Mouse (Mus musculus) ES-Bruce4 (cell line): ENCODE results near the gene Sgip1. TPM values are rescaled to one million over a fixed set of nuclear protein-coding genes. Genes with fewer than 3 reads are reported as not detected.

Experiments used
- H3K27ac ChIP-seq: 2 replicates; pipeline ENCODE4 v1.5.1; 2012; ENCODE audit warnings: low read length, inconsistent platforms; ENCODE audit not compliant: insufficient read depth
- H3K27me3 ChIP-seq: 2 replicates; pipeline ENCODE4 v1.6.1; 2012; ENCODE audit warnings: mild to moderate bottlenecking, low read length, inconsistent platforms; ENCODE audit not compliant: control insufficient read depth, poor library complexity, insufficient read depth, severe bottlenecking
- H3K36me3 ChIP-seq: 2 replicates; pipeline ENCODE4 v1.6.1; 2012; ENCODE audit warnings: inconsistent platforms, mild to moderate bottlenecking, low read length, moderate library complexity; ENCODE audit not compliant: control insufficient read depth, poor library complexity, insufficient read depth, severe bottlenecking
- H3K4me1 ChIP-seq: one replicate; pipeline ENCODE4 v1.8.1; 2011; ENCODE audit warnings: low read length; ENCODE audit not compliant: control insufficient read depth, insufficient read depth
- H3K4me3 ChIP-seq: 2 replicates; pipeline ENCODE4 v1.5.1; 2011; ENCODE audit warnings: low read depth, mild to moderate bottlenecking, low read length
- H3K9ac ChIP-seq: 2 replicates; pipeline ENCODE4 v1.6.1; 2012; ENCODE audit warnings: low read depth, mild to moderate bottlenecking, inconsistent platforms; ENCODE audit not compliant: poor library complexity, severe bottlenecking
- H3K9me3 ChIP-seq: replicated peaks from 2 replicates; pipeline ENCODE4 v1.6.1; 2012; ENCODE audit warnings: mild to moderate bottlenecking, low read length, inconsistent platforms; ENCODE audit not compliant: control insufficient read depth, poor library complexity, insufficient read depth, severe bottlenecking
- CTCF ChIP-seq: IDR thresholded peaks from one replicate; pipeline ENCODE4 v1.8.1; 2011; ENCODE audit warnings: low read depth, low read length
- EP300 ChIP-seq: IDR thresholded peaks from 2 replicates; pipeline ENCODE4 v1.6.1; 2011; ENCODE audit warnings: low read depth, low read length; ENCODE audit not compliant: insufficient read depth
- POLR2A ChIP-seq: IDR thresholded peaks from one replicate; pipeline ENCODE4 v1.8.1; 2011; ENCODE audit warnings: low read length; ENCODE audit not compliant: insufficient read depth
- polyA plus RNA-seq: library from polyadenylated mRNA; stranded (reverse); fragments of >200 nt; gene quantifications from 2 replicates; pipeline ENCODE4 v1.2.4, GENCODE M21; 2011; ENCODE audit warnings: low read depth; ENCODE audit not compliant: missing spikeins, insufficient read depth, insufficient read length

The Sgip1 gene
- polyA plus RNA-seq, 1 experiment = 2.9 TPM

GRCm38 (mm10) chr4:103010734-103011133, 269.6 kb downstream of the Sgip1 start:
- no peak overlapping the region for H3K27ac ChIP-seq
- H3K9me3 ChIP-seq = no peaks in the 10 kb centered on the region
- no peak overlapping the region for H3K4me3 ChIP-seq
- no peaks in the 10 kb centered on the region for H3K4me1 ChIP-seq
- H3K27me3 ChIP-seq = no peaks in the 10 kb centered on the region
- H3K9ac ChIP-seq = no peak overlapping the region
- no peaks in the 10 kb centered on the region for H3K36me3 ChIP-seq
- no peak for TF ChIP-seq POLR2A
- TF ChIP-seq CTCF = no peak
- no peak for TF ChIP-seq EP300

- no peak for TF ChIP-seq CTCF
- no peak for TF ChIP-seq EP300
- no peak for TF ChIP-seq POLR2A
- no peaks in the 10 kb centered on the region for H3K36me3 ChIP-seq
- H3K9ac ChIP-seq = no peak overlapping the region
- no peaks in the 10 kb centered on the region for H3K27me3 ChIP-seq
- no peaks in the 10 kb centered on the region for H3K9me3 ChIP-seq
- no peaks in the 10 kb centered on the region for H3K4me1 ChIP-seq
- no peak overlapping the region for H3K4me3 ChIP-seq
- H3K27ac ChIP-seq = no peak overlapping the region
These were observed 270.7 kb downstream of the Sgip1 start for GRCm38 (mm10) chr4:103011823-103012222.

GRCm38 (mm10) chr4:103013490-103013889, 272.4 kb downstream of the Sgip1 start:
- Histone ChIP-seq H3K4me3 (no peak overlapping the region), H3K9ac (no peak overlapping the region), H3K27me3 (no peaks in the 10 kb centered on the region), H3K27ac (no peak overlapping the region), H3K9me3 (no peaks in the 10 kb centered on the region), H3K4me1 (no peaks in the 10 kb centered on the region), H3K36me3 (no peaks in the 10 kb centered on the region)
- TF ChIP-seq POLR2A = no peak
- TF ChIP-seq CTCF = no peak
- TF ChIP-seq EP300 = no peak

Other genes starting within 250 kb of the Sgip1 start
- gene Tctex1d1, start 237.3 kb downstream of the Sgip1 start, polyA plus RNA-seq = not detected in 2 replicates